Mouse (Mus musculus): ENCODE measurements around the gene Il31ra.

DNA sequence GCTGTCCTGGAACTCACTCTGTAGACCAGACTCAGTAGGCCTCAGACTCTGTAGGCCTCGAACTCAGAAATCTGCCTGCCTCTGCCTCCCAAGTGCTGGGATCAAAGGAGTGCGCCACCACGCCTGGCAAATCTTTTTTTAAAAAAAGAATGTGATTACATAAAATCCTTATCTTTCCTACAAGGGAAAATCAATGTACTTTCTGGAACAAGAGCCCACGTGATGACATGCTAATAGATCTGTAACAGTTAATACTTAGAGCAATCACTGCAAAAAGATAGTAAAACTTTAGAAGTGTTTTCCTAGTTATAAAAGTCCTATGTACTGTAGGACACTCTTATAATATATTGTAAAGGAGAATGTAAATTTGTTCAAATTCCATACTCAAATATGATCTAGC is 94.1 kb downstream of the Il31ra start:
- TF ChIP-seq CTCF (IDR thresholded peaks at IDR 0.05; ENCODE audit: control insufficient read depth, insufficient read depth, insufficient replicate concordance, low read depth, low read length) (no peak), POLR2A (IDR thresholded peaks at IDR 0.05; ENCODE audit: control insufficient read depth, low read depth, low read length) (no peak)
